Mouse (Mus musculus) cerebellum, adult 9-11 months (tissue): ENCODE data around the gene Fgfr2.
A peak's percentile ranks its signal among the peaks of the same experiment; 100 is the strongest.
"Not testable (repeated sequence)": the region's sequence is repeated elsewhere in the genome, so short reads cannot be mapped to it uniquely, and the experiment has no call there.

Source experiments
- DNase-seq: peaks from one replicate; pipeline ENCODE4 v3.0.0; 2022

Fgfr2 gene

DNA sequence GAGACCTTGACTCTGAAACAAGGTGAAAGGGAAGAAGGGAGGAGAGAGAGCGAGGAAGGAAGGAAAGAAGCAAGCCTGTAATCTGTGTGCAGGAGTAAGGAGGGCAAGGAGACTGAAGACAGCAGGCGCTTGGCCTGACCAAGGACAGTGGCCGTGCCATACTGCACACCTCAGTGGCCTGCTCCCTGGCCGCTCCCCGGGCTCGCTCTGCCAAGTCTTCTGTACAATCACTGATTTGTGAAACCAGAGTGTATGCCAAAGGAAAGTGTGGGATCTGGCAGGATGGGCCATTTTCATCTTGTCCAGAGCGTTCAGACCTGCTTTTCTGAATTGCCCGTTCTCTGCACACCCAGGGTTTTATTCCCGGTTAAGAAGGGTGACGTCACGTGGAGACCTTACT lies 441.9 kb downstream of the Fgfr2 start:
- peak; percentile 96 for DNase-seq

DNA sequence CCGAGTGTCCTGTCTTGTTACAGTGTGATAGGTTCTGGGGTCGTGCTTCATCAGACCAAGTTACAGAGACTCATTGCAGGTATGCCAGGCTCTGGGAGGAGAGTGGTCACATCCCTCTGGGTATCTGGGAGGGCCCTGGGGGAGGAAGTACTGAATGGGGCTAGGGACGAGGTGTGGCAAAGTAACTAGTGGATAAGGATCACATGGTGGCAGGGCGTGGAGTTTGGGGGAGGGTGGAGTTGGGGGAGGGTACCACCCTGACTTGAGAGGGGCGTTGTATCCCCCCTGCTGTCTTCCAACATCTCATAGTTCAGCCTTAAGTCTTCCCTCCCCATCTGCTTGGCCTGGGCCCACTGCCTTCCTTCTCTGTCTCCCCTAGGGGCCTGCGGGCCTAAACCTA lies 443.6 kb downstream of the Fgfr2 start:
- no peak for DNase-seq

DNA sequence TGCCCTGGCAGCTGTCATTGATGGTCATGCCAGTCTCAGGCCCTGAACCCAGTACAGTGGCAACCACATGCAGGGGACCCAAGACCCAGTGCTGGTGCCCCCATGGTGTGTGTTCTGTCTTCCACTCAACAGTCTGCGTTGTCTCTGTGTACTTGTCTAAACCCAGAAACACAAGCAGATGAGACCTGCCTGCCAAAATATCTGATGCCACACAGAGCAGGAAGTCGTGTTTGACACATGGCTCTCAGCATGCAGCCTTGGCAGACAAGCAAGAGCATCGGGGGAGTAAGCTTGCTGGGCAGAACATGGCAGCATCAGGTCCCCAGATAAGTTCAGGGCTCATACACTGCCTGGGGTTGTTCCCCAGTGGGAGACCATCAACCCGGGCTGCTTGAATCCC lies 444.0 kb downstream of the Fgfr2 start:
- DNase-seq = peak; percentile 97

DNA sequence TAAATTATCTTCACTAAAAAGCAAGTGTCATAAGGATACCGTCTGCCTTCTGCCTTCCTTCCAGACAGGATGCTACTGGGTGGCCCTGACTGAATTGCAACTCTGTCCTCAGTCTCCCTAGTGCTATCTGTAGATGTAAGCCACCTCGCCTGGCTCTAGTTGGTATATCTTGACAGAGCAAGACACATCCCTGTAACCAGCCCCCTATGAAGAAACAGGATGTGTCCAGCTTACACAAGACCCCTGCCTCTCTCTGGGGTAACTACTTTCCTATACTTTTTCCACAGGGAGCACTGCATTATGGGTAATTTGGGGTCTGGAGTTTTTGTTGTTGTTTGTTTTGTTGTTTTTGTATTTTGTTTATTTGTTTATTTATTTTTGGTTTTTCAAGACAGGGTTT lies 447.2 kb downstream of the Fgfr2 start:
- DNase-seq = no peak

DNA sequence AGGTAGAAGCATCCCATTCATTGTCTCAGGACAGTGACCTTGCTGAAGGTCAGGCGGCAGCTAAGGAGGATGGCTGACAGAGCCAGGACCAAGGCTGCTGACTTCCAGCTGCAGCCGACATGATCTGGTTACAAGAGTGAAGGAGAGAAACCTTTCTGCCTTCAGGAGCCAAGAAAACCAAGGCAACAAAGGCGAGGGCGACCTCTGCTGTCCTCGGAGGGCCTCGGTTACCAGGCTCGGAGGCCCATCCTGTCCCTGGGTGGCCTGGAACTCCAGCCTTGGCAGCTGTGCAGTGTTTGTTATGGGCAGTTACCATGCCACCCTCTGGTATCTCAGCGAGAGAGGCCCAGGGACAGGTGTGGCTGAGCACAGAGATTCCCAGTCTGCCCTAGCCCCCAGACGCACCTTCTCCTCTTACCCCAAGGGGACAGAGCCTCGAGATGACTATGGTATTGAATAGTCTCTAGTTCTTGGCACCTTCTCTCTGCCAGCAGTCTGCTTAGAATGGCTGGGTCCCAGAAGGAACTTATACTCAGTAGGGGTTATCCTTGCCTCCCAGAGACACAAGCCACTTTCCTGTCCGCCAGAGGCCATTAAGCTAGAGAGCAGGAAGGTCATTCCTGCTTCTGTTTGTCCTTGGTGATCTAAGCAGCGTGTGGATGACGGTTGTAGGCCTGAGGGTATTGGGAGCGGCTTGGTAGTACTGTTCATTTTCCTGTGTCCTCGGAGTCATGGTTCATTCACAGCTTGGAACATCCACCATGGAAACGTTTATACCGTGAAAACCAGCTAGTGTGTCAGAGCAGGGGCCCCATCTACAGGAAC lies 449.0 kb downstream of the Fgfr2 start:
- DNase-seq = no peak

DNA sequence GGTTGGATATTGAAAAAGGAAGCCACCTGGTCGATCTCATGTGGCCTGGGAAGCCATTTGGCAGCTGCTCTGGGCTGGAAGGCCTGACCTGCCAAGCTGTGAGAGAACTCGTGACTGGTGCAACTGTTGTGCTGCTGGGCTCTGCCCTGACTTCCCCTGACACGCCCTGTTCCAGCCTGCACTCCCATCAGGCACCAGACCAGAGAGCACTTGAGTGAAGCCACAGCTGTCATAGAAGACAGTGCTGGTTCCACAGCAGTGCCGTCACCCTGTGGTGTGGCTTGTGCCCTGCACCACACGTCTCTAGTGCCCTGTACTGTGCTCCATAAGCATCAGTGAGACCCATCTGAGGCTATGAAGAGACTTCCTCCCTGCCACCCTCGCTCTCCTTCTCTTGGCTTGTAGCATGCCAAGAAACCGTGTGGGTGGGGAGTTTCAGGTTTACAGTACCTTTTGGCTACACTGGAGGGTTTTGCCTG lies 450.6 kb downstream of the Fgfr2 start:
- DNase-seq = peak; percentile 74

DNA sequence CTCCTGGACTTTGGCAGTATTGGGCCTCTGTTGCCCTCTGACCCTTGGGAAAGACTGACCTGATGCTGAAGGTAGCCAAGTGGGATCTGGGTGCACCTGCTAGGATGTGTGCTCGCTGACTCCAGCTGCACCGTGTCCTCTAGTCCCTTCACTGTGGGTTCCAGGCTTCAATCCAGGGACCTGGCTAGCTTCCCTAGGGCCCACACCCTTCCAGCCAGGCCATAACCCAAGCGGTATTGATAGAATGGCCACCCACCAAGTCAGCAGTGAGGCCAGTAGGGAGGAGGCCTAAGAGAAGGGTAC lies 452.3 kb downstream of the Fgfr2 start:
- no peak for DNase-seq

DNA sequence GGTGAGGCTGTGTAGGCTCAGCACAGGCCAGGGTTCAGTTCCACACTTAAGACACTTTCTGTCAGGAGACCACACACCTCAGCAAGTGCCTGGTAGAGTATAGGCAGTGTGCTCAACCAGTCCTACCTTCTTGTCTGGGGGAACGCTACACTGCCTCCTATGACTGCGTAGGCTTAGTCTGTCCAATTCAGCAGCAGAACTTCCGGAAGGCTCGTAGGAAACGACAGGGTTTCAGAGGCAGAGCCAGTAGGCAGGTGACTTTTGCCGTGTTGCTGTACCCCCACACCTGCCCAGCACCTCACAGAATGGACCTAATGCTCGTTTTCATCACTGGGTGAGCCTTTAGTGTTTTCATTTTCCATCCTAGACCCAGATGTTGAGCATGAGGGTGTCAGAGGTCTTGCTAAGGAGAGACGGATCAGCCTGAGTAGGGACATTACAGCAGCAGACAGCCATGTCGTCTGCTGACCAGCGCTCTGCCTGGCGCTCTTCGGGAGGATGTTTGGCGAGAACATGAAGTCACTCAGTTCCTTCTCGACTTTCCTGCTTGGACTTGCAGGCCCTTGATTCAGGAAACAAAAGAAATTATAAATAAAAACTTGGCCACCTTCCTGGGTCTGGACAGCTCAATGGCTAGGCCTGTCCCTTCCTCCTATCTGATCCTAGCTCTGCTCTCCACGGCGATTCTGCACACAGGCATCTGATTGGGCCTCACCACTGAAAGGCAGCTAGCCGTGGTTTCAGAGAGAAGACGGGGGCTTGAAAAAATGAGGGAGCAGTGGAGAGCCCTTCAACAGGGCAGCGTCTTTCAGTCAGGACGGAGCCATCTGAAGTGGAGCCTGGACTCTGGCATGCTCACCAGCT lies 452.9 kb downstream of the Fgfr2 start:
- peak; percentile 12 for DNase-seq

DNA sequence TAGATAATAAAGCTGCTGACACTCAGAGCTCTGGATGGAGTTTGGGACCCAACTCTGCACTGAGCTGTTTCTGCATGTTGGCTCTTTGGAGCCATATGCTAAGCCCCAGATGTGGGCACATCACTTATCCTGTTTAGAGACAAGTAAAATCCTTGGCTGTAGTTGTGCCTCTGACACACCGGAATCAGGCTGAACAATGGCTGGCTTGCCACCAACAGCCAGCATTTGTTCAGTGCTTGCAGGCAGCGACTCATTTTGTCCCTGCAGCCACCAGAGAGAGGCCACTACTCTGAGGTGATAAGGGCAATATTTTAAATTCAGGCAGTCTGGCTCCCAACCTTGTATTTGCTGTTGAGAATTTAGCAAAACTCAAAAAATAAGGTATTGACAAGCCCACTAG lies 454.5 kb downstream of the Fgfr2 start:
- DNase-seq = peak; percentile 26

DNA sequence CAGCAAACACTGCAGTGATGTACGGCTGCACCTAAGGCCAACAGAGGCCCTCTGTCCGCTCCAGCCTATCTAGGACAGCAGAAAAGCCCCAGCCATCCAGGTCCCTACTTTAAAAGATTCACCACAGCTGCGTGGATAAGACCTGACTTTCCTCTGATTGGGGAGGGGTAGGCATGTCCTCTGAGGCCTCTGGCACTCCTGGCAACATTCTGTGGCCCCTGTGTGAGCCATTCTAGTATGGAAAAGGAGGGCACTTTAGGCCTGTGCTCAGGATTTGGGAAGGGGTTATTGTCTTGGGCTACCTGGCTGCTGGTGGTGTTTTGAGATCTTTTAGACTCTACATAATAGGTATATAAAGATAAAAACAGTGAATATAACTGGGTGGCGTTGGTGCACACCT lies 456.6 kb downstream of the Fgfr2 start:
- no peak for DNase-seq

DNA sequence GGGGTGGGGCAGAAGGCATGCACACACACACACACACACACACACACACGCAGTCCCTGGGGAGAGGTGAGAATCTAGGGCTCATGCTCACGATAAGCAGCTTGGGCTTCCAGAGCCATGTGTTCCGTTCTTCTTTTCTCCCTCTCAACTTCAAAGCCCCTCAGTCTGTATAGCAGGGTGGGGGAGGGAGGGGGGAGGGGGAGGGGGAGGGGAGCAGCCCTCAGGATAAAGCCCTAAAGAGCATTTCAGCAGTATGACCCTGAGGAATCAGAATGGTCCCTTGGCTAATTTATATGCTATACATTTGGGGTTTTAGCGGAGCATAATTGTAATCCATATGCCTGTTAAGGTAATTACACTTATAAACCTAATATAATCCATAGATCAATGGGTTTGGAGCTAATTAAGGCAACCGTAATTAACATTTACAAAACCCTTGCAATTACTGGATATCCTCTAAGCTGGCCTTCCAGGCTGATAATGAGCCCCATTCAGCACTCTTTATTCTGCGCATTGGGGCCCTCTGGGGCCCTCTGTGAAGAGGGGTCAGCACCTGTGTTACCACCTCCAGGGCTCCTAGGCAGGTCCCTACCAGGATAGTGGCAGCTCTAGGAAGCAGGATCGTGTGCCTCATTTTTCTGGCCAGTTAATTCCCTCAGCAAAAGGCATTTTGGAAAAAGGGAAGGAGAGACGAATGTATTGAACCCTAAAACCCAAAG lies 457.3 kb downstream of the Fgfr2 start:
- no peak for DNase-seq

DNA sequence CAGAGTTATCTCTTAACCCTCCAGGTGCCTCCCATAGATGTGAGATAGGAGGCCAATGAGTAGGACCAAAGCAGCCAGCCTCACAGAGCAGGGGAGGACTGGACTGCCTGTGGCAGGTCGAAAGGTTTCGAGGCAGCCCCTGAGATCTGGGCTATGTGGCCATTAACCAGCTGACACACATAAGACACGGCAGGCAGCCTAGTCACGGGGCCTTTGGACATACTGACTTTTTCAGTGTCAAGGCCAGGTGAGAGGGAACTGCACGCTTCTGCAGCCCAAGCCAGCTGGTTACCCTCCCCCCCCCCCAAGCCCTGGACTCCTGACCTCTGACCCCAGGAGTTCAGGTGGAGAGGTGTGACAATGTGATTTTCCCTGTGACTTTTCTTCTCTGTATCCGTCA lies 458.3 kb downstream of the Fgfr2 start:
- DNase-seq = peak; percentile 10

DNA sequence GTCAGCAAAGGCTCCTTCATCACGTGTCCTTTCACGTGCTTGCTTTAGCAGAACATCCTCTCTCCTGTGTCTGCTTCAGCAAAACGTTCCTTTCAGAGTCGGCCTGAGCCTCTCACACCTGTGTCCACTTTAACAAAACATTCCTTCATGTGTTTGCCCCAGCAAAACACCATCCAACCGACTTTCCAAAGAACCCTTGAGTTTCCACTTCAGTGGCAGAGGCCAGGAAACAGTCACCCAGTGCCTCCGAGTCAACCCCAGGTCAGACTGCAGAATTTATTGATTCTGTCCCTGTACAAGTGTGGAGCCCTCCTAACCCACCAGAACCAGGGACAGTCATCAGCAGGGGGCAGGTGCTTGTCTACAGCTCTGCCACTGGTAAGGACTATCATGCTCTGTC lies 460.3 kb downstream of the Fgfr2 start:
- not testable (repeated sequence) for DNase-seq

DNA sequence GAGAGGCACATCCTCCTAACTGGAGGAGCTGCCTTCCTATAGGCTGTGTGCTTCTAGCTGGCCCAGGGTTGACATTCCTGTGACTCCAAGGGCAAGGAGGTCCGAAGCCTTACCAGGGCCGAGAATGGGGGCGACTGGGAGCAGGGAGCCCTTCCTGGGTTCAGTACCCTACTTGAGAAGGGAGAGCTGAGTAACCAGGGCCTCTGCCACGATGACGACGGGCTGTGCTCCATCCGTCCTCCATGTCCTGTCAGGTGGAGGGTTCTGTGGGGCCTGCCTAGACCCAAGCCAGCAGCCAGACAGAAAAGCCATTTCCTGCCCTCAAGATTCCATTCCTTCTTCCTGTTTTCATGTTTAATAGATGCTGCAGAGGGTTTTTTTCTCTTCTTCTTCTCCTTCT lies 463.5 kb downstream of the Fgfr2 start:
- DNase-seq = no peak

DNA sequence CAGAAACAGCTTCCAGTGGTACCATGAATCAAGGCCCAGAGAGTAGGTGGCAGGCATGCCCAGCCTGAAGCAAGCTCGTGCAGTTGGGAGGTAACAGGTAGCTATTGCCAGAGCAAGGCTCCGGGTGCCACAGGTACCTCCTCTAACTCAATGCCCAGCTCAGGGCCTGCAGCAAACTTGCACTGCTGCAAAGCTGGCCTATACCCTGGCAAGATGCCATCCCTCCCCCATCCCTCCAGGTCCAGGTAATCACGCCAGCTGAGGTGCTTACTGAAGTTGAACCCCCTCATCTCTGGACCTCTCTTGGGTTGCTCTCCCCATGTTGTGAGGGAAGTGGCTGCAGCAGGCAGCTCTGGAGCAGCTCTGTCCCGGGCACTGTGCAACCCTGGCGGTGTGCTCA lies 464.5 kb downstream of the Fgfr2 start:
- DNase-seq = peak; percentile 46

DNA sequence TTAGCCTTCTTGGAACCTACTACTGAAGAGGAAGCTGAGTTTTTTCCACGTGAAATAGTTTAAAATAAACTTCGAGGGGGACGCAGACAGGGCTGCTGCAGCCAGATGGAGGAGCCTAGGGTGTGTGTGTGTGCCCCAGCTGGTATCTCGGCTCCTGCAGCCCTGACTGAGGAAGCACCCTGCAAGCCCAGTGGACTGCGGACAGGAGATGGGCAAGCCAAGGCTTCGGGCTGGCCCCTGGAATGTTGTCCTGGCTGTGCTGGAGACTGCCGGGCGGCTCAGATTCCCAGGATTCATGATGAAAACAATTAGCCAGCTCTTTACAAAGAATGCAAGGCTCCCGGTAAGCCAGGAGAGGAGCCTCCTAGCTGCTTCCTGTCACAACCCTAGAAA lies 465.1 kb downstream of the Fgfr2 start:
- DNase-seq = no peak

DNA sequence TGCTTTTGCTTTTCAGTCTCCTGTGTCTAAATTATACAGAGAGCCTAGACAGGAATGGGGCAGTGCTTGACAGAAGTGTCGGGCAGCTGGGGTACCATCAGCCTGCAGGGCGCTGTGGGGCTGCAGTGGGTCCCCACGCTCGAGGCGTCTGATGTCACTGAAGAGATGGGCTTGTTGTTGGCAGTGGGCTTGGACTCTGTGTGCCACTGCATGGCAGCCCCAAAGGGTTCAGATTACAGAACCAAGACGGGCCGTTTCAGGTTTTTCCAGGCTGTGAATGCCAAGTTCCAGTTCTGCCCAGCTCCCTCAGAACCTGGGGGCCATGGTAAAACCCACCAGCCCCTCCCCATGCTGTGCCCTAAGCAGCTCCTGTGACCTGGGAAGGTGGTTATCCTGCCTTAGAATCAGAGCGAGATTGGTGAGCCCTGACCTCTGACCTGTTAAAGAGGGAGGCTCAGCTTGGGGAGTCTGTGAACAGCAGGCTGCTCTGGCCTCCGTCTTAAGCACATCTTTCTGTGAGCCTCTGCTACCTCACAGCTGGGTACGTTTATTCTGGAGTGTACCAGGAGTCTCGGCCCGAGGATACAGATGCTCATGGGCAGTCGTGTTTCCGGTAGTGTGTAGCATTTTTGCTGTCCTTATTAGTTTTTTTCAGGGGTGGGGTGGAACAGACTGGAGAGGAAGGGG lies 465.6 kb downstream of the Fgfr2 start:
- DNase-seq = peak; percentile 42

DNA sequence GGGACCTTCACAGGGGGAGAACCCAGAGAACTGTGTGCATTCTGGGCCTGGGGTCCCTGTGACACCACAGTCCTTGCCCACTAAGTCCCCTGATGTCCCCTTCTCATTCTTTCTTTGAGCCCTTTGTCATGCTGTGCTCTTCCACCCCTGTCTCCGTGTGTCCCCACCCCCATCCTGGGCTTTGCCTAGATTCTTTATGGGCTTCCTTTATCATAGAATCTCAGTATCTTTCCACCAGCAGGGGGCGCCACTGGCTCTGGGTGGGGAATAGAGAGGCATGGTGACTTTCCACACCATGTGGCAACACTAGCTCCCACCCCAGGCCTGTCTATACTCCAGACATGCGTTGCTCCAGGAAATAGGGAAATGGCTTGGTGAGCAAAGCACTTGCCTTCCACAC lies 466.6 kb downstream of the Fgfr2 start:
- peak; percentile 90 for DNase-seq

DNA sequence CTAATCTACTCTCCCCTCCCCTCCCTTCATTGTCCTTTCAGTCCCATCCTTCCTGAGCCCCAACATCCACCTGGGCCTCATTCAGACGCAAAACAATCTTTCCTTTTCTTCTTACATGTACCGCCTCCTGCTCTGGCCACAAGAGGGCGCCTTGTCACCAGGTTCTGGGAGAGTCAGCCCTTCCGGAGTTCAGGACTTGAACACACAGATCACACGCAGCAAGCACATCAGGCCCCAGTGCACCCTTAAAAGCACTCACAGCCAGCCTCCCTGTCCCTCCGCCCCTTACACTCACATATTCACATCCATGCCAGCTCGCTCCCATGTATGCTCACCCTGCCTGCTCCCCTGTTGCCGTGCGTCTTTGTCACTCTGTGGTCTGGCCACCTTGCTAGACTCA lies 467.1 kb downstream of the Fgfr2 start:
- DNase-seq = peak; percentile 91

DNA sequence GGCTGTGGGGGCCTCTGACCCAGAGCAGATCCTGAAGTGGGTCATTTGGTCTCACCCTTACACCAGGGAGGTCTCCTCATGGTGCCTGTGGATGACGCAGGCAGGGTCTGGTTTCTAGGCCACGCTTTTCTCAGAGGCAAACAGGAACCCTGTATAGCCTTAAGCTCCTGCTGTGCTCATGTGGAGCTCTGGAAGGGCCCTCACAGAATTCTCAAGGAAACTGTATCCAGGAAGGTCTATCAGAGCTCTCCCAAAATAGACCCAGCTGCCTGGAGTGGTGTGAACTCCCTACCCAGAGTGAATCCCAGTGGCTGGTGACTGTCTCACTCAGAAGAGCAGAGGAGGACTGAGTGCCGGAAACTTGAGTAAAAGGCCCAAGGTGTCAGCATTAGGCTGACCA lies 468.7 kb downstream of the Fgfr2 start:
- no peak for DNase-seq

DNA sequence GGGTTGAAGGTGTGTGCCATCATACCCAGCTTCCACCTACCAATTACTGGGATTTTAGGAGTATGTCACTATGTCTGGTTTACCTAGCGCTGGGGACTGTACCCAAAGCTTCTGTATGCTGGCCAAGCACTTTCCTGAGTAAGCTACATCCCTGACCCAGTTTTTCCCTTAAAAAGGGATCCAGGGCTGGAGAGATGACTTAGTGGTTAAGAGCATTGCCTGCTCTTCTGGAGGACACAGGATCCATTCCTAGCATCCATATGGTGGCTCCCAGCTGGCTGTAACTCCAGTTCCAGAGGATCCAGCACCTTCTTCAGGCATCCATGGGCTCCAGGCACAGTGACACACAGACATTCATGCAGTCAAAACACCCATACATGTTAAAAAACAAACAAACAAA lies 476.6 kb downstream of the Fgfr2 start:
- DNase-seq = no peak

DNA sequence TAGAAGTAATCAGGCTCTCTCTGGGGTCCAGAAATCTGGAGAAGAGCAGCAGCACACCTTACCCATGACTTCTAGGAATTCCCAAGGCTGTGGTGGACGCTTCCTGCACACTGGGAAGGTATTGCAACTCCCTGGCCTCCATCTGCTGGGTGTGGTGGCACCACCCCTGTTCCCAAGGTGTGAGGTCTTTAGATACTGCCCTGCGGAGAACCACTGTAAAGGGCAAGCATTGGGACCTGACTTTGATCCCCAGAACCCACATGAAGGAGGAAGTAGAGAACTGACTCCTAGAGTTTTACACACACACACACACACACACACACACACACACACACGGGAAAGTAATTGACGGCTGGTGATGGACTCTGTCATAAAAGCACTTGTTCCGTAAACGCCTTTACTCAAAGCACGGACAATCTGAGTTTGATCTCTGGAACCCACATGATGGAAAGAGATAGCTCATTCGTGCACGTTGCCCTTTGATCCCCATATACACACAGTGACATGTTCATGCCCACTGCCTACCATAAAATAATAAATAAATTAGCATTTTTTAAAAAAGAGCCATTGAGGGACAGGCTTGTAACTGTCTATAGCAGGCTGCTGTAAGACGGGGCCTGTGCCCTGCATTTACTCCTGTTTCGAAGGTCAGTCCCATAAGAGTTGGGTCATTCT lies 478.4 kb downstream of the Fgfr2 start:
- no peak for DNase-seq
